Mouse (Mus musculus): ENCODE data around the gene Kntc1. TPM values are rescaled to one million over a fixed set of nuclear protein-coding genes. Genes with fewer than 3 reads are reported as not detected.

Gene Kntc1
- polyA plus RNA-seq, 1 experiment from 2014 or later, result 26.4 TPM

DNA sequence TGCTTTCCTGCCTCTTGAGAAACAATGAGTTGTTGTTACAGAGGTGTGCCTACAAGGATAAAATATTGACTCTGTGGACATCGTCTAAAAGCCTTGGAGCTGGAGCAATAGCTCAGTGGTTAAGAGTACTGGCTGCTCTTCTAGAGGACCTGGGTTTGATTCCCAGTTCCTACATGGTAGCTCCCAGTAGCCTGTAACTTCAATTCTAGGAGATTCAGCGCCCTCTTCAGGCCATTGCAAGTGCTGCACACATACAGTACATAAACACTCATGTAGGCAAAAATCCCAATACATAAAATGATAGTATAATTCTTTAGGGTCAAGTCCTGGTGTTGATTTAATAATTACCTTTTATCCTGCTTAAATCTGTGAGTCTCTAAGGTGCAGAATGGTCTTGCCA is 43.6 kb downstream of the Kntc1 start:
- ATAC-seq (ENCODE audit: low FRiP score, low TSS enrichment), result no peak
- H3K9me3 ChIP-seq (ENCODE audit: low read length), result peaks cover 4% of the 10 kb centered on the region; the same call in 1 of the 2 replicates
- H3K4me2 ChIP-seq (replicated peaks; ENCODE audit: low read depth, low read length), result no peak overlapping the region
- peaks cover 49% of the 10 kb centered on the region for H3K36me3 ChIP-seq (ENCODE audit: insufficient read depth, low read length)
- WGBS, result 83% methylated on average over 2 of the region's 2 CpGs
- H3K27me3 ChIP-seq (ENCODE audit: insufficient read depth, low read length), result no peaks in the 10 kb centered on the region
- no peak overlapping the region for H3K27ac ChIP-seq (ENCODE audit: low read length)
- no peak overlapping the region for H3K9ac ChIP-seq (replicated peaks; ENCODE audit: low read length)
- H3K4me3 ChIP-seq (ENCODE audit: low read length), result no peak overlapping the region
- no peaks in the 10 kb centered on the region for H3K4me1 ChIP-seq (ENCODE audit: insufficient read depth, low read length)

DNA sequence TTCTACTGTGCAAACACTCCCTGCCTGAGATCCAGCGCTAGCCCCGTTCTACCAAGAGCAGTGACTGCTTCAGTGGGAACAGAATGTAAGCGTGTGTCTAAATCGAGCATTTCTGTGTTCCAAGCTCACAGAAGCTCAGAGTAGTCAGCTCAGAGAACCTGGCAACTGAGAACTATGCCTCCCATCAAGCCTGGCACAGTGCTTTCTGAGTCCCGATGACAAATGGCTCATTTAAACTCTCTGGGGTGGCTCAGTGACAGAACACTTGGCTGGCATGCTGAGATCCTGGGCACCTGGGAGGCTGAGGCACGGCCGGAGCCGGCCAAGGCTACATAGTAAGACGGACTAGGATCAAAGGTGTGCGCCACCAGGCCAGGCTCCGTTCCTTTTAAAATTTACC is 56.8 kb downstream of the Kntc1 start:
- Histone ChIP-seq H3K4me3 (ENCODE audit: low read length) (no peak overlapping the region), H3K27me3 (ENCODE audit: insufficient read depth, low read length) (no peaks in the 10 kb centered on the region), H3K9me3 (ENCODE audit: low read length) (no peaks in the 10 kb centered on the region), H3K36me3 (ENCODE audit: insufficient read depth, low read length) (peaks cover 38% of the 10 kb centered on the region), H3K4me1 (ENCODE audit: insufficient read depth, low read length) (no peaks in the 10 kb centered on the region), H3K4me2 (replicated peaks; ENCODE audit: low read depth, low read length) (no peak overlapping the region), H3K27ac (ENCODE audit: low read length) (no peak overlapping the region), H3K9ac (replicated peaks; ENCODE audit: low read length) (no peak overlapping the region)
- no peak for ATAC-seq (ENCODE audit: low FRiP score, low TSS enrichment)
- WGBS, result 93% methylated on average over 11 of the region's 11 CpGs

DNA sequence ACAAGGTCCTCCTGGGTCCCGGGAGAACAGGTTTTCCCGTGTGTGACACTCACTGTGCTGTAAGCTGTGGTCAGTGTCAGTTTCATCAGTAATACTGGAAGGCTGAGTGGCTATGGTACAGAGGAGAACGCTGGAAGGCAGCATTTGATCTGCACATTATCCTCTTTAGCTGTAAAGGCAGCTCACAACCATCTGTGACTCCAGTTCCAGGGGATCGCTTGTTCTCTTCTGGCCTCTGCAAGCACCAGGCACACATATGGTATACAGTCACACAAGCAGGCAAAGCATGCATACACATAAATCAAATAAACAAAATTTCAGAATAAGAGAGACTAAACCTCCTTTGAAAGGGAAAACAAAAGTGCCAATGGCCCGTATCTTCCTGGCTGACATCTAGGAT is 59.0 kb downstream of the Kntc1 start:
- 89% methylated on average over 5 of the region's 5 CpGs for WGBS
- no peak overlapping the region for H3K4me3 ChIP-seq (ENCODE audit: low read length)
- no peak overlapping the region for H3K27ac ChIP-seq (ENCODE audit: low read length)
- H3K36me3 ChIP-seq (ENCODE audit: insufficient read depth, low read length), result peaks cover 17% of the 10 kb centered on the region
- H3K4me1 ChIP-seq (ENCODE audit: insufficient read depth, low read length), result no peaks in the 10 kb centered on the region
- H3K27me3 ChIP-seq (ENCODE audit: insufficient read depth, low read length), result no peaks in the 10 kb centered on the region
- ATAC-seq (ENCODE audit: low FRiP score, low TSS enrichment), result no peak
- H3K4me2 ChIP-seq (replicated peaks; ENCODE audit: low read depth, low read length), result no peak overlapping the region
- no peaks in the 10 kb centered on the region for H3K9me3 ChIP-seq (ENCODE audit: low read length)
- H3K9ac ChIP-seq (replicated peaks; ENCODE audit: low read length), result no peak overlapping the region

DNA sequence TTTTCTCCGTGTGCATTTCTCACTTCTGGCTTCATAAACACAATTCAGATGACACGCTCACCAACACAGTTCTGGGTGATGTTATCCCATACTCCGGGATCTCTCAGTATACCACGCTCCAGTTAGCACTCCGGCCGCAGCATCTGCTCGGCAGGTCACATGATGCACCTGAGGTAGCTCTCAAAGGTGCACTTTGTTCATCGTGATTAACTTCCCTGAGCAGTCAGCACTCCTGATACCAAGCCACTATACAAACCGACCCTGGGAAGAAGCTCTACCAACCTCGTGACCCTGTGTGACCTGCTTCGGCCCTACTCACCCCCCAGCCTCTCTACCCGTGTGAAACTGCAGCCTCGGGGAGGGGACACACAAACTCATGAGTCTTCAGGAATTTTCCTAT is 59.6 kb downstream of the Kntc1 start:
- ATAC-seq (ENCODE audit: low FRiP score, low TSS enrichment), result no peak
- Histone ChIP-seq H3K36me3 (ENCODE audit: insufficient read depth, low read length) (peaks cover 13% of the 10 kb centered on the region), H3K4me2 (replicated peaks; ENCODE audit: low read depth, low read length) (no peak overlapping the region), H3K9me3 (ENCODE audit: low read length) (no peaks in the 10 kb centered on the region), H3K27ac (ENCODE audit: low read length) (no peak overlapping the region), H3K4me3 (ENCODE audit: low read length) (no peak overlapping the region), H3K27me3 (ENCODE audit: insufficient read depth, low read length) (no peaks in the 10 kb centered on the region), H3K4me1 (ENCODE audit: insufficient read depth, low read length) (no peaks in the 10 kb centered on the region), H3K9ac (replicated peaks; ENCODE audit: low read length) (no peak overlapping the region)
- 87% methylated on average over 13 of the region's 13 CpGs for WGBS

DNA sequence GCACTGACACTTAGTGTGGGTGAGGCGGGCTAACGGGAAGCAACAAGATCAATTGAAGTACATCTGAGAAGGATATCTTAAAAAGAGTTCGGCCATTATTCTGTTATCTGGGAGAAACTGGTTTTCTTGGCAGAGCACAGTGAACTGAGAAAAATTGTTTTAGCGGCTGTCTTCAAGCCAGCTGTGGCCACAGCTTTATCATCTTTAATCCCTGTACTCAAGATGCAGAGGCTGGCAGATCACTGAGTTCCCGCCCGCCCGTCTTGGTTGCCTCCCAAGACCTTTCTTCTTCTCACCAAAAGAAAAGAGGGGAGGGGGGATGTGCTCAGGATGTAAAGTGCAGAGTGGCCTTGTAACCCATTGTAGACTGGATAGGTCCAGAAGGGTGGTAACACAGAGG is 67.4 kb downstream of the Kntc1 start:
- Histone ChIP-seq H3K4me3 (ENCODE audit: low read length) (no peak overlapping the region), H3K27me3 (ENCODE audit: insufficient read depth, low read length) (no peaks in the 10 kb centered on the region), H3K36me3 (ENCODE audit: insufficient read depth, low read length) (peaks cover 20% of the 10 kb centered on the region), H3K9ac (replicated peaks; ENCODE audit: low read length) (no peak overlapping the region), H3K9me3 (ENCODE audit: low read length) (no peaks in the 10 kb centered on the region), H3K4me2 (replicated peaks; ENCODE audit: low read depth, low read length) (no peak overlapping the region), H3K4me1 (ENCODE audit: insufficient read depth, low read length) (peaks cover 12% of the 10 kb centered on the region; the same call in 1 of the 2 replicates), H3K27ac (ENCODE audit: low read length) (no peak overlapping the region)
- WGBS, result 88% methylated on average over 7 of the region's 7 CpGs
- ATAC-seq (ENCODE audit: low FRiP score, low TSS enrichment), result no peak

DNA sequence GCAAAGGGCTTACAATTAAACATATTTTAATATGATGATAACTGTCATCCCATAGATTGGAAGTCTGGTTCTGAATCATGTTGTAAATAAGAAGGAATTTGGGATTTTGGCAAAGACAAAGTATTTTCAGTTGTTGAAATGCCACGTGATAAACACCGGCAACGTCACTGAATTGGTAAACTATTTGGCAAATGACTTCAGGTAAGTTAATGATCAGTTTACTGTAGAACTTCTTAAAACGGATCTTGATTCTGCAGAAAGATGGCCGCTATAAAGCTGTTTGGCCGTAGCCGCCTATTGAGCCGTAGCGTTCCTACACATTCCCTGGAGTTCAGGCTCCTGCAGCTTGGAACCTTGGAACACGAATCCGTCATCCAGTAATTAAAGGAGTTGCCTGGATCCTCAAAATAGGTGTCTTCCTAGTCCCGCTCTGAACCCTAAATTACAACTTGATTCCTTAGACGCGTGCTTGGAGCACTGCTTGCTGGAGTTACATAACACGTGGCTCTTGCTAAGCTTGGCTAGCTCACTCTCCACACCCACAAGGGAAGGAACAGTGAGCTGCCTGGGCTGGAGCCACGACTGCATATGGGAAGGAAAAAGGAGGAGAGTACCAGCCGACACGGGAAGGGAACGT is 69.5 kb downstream of the Kntc1 start:
- Histone ChIP-seq H3K4me3 (ENCODE audit: low read length) (no peak overlapping the region), H3K4me1 (ENCODE audit: insufficient read depth, low read length) (peaks cover 12% of the 10 kb centered on the region; the same call in 1 of the 2 replicates), H3K27ac (ENCODE audit: low read length) (peak overlapping the region; percentile 43; the same call in 1 of the 2 replicates), H3K4me2 (replicated peaks; ENCODE audit: low read depth, low read length) (peak overlapping the region; percentile 38; the same call in 1 of the 2 replicates), H3K36me3 (ENCODE audit: insufficient read depth, low read length) (peaks cover 20% of the 10 kb centered on the region), H3K27me3 (ENCODE audit: insufficient read depth, low read length) (no peaks in the 10 kb centered on the region), H3K9me3 (ENCODE audit: low read length) (no peaks in the 10 kb centered on the region), H3K9ac (replicated peaks; ENCODE audit: low read length) (no peak overlapping the region; the same call in 1 of the 2 replicates)
- 64% methylated on average over 19 of the region's 19 CpGs for WGBS
- peak; percentile 24; the same call in 1 of the 2 replicates for ATAC-seq (ENCODE audit: low FRiP score, low TSS enrichment)

DNA sequence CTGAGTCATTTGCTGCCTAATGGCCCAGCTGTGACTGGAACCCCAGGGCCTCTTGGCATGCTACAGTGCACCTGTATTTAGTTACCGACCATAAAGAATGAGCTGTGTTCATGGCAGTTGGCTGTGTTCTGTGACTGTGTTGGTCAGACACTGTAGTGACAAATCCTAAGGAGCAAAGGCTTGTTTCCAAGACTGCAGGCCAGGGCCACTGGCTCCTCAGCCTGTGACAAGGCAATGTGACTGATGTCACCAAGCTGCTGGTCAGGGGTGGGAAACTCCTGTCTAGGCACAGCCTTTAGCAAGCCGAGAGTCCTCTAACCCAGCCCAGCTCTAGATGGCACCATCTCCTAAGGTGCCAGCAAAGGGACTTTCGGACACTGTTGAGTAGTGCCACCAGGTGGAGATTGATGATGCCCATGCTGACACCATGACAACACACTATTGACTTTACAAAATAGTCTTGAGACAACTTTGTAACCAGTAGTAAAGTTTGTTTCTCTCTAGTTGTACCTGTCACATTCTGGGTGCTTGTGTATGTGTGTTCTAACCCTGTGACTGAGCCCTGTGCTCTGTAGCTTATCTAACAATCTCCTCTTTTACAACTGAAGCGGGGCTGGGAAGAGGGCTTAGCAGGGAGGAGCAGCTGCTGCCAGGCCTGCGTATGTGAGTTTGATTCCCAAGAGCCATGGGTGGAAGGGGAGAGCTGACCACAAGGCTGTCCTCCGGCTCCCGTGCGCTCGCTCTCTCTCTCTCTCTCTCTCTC is 71.2 kb downstream of the Kntc1 start:
- Histone ChIP-seq H3K9me3 (ENCODE audit: low read length) (no peaks in the 10 kb centered on the region), H3K4me2 (replicated peaks; ENCODE audit: low read depth, low read length) (no peak overlapping the region), H3K27ac (ENCODE audit: low read length) (peak overlapping the region; percentile 14; the same call in 1 of the 2 replicates), H3K4me1 (ENCODE audit: insufficient read depth, low read length) (peaks cover 12% of the 10 kb centered on the region; the same call in 1 of the 2 replicates), H3K4me3 (ENCODE audit: low read length) (no peak overlapping the region), H3K27me3 (ENCODE audit: insufficient read depth, low read length) (no peaks in the 10 kb centered on the region), H3K9ac (replicated peaks; ENCODE audit: low read length) (no peak overlapping the region), H3K36me3 (ENCODE audit: insufficient read depth, low read length) (peaks cover 12% of the 10 kb centered on the region; the same call in 1 of the 2 replicates)
- ATAC-seq (ENCODE audit: low FRiP score, low TSS enrichment), result peak; percentile 83
- 53% methylated on average over 9 of the region's 9 CpGs for WGBS

DNA sequence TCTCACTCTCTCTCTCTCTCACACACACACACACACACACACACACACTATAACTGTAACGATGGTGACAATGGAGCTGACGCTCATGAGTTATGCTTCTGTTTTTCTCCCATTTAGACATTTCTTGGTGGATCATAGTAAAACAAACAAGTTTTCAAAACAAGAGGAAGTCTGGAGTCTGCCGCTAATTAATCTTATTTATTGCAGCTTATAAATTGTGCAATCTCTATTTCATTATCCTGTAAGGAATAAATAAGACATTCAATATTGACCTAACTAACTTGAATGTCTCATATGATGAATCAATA is 71.7 kb downstream of the Kntc1 start:
- Histone ChIP-seq H3K27me3 (ENCODE audit: insufficient read depth, low read length) (no peaks in the 10 kb centered on the region), H3K4me2 (replicated peaks; ENCODE audit: low read depth, low read length) (no peak overlapping the region), H3K9ac (replicated peaks; ENCODE audit: low read length) (no peak overlapping the region), H3K27ac (ENCODE audit: low read length) (peak overlapping the region; percentile 14; the same call in 1 of the 2 replicates), H3K9me3 (ENCODE audit: low read length) (no peaks in the 10 kb centered on the region), H3K4me1 (ENCODE audit: insufficient read depth, low read length) (peaks cover 12% of the 10 kb centered on the region; the same call in 1 of the 2 replicates), H3K36me3 (ENCODE audit: insufficient read depth, low read length) (peaks cover 10% of the 10 kb centered on the region; the same call in 1 of the 2 replicates), H3K4me3 (ENCODE audit: low read length) (no peak overlapping the region)
- 38% methylated on average over 3 of the region's 3 CpGs for WGBS
- peak; percentile 60 for ATAC-seq (ENCODE audit: low FRiP score, low TSS enrichment)

DNA sequence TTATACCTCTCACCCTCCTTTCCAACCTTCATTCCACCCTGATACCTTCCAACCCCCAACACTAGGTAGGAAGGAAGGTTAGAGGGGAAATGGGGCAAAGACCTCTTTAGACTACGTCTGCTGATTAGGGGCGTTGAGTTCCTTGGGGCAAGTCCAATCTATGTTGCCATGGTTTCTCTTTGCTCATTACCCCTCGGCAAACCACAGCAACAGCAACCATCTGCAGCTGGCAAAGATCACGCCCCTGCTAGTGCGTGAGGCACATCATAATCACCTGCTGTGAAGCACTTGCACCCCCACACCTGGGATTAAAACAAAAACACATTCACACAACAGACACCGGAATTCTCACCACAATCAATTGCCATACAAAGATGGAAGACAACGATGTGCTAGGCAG is 73.2 kb downstream of the Kntc1 start:
- Histone ChIP-seq H3K9ac (replicated peaks; ENCODE audit: low read length) (no peak overlapping the region), H3K4me1 (ENCODE audit: insufficient read depth, low read length) (peaks cover 13% of the 10 kb centered on the region; the same call in 1 of the 2 replicates), H3K9me3 (ENCODE audit: low read length) (no peaks in the 10 kb centered on the region), H3K4me3 (ENCODE audit: low read length) (no peak overlapping the region), H3K36me3 (ENCODE audit: insufficient read depth, low read length) (peaks cover 10% of the 10 kb centered on the region; the same call in 1 of the 2 replicates), H3K4me2 (replicated peaks; ENCODE audit: low read depth, low read length) (no peak overlapping the region), H3K27ac (ENCODE audit: low read length) (no peak overlapping the region), H3K27me3 (ENCODE audit: insufficient read depth, low read length) (no peaks in the 10 kb centered on the region)
- ATAC-seq (ENCODE audit: low FRiP score, low TSS enrichment), result no peak
- WGBS, result 80% methylated on average over 7 of the region's 7 CpGs

DNA sequence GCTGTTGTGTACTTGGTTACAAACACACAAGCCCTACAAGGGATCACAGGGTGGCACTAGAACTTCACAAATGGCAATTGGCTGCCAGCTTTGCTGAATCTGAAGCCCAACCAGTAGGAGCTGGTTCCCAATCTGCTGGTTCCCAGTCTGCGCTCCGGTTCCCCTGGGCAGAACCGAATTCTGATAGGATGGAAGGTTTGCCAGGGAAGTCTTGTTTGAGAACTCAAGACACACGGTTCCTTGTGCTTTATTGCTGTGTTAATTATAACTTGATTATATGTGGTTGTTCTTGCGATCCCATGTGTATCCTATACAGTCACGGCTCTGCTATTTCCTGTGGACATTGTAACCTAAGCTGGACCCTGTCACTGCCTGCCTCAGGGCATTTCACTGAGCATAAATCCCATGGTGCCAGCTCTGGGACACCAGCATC is 78.2 kb downstream of the Kntc1 start:
- 18% methylated on average over 6 of the region's 6 CpGs for WGBS
- peak; percentile 86; the same call in 1 of the 2 replicates for ATAC-seq (ENCODE audit: low FRiP score, low TSS enrichment)
- Histone ChIP-seq H3K9me3 (ENCODE audit: low read length) (no peaks in the 10 kb centered on the region), H3K4me1 (ENCODE audit: insufficient read depth, low read length) (peaks cover 7% of the 10 kb centered on the region; the same call in 1 of the 2 replicates), H3K9ac (replicated peaks; ENCODE audit: low read length) (peak overlapping the region; percentile 41; the same call in 1 of the 2 replicates), H3K27ac (ENCODE audit: low read length) (peak overlapping the region; percentile 66), H3K36me3 (ENCODE audit: insufficient read depth, low read length) (no peaks in the 10 kb centered on the region), H3K4me2 (replicated peaks; ENCODE audit: low read depth, low read length) (peak overlapping the region; percentile 32), H3K27me3 (ENCODE audit: insufficient read depth, low read length) (no peaks in the 10 kb centered on the region), H3K4me3 (ENCODE audit: low read length) (0 out of 2 replicates have a peak overlapping the region, but pooled peaks have one; percentile 10)

All from kidney, embryonic 16.5 days (tissue).